Mouse (Mus musculus) limb, embryonic 15.5 days (tissue): ENCODE measurements at regions not wholly inside any gene's neighbourhood (a gene's known extent, or its start where the extent isn't known, plus 50 kb on each side); places are given as distances from the start of the nearest gene placed in this dataset.

Experiments
- ATAC-seq: fragments of 200-750 bp; cut with Nextera tagmentation; 2 replicates; pipeline ENCODE4 v1.8.0; 2017; ENCODE audit warnings: low read depth, moderate TSS enrichment; ENCODE audit not compliant: insufficient number of reproducible peaks, low FRiP score, low TSS enrichment
- H3K27ac ChIP-seq: fragments of 300-500 bp; sonication (generic); 2 replicates; pipeline ENCODE4 v1.5.1; 2015; ENCODE audit warnings: moderate library complexity, mild to moderate bottlenecking, inconsistent platforms
- H3K27me3 ChIP-seq: fragments of 300-500 bp; sonication (generic); 2 replicates; pipeline ENCODE4 v1.6.1; 2015; ENCODE audit warnings: inconsistent platforms
- H3K36me3 ChIP-seq: fragments of 300-500 bp; sonication (generic); 2 replicates; pipeline ENCODE4 v1.6.1; 2015; ENCODE audit warnings: inconsistent platforms
- H3K4me1 ChIP-seq: fragments of 300-500 bp; sonication (generic); 2 replicates; pipeline ENCODE4 v1.6.1; 2015; ENCODE audit warnings: inconsistent platforms
- H3K4me2 ChIP-seq: fragments of 300-500 bp; sonication (generic); 2 replicates; pipeline ENCODE4 v1.6.1; 2015; ENCODE audit warnings: mild to moderate bottlenecking, inconsistent platforms
- H3K4me3 ChIP-seq: fragments of 300-500 bp; sonication (generic); 2 replicates; pipeline ENCODE4 v1.5.1; 2015; ENCODE audit warnings: mild to moderate bottlenecking, inconsistent platforms
- H3K9ac ChIP-seq: fragments of 300-500 bp; sonication (generic); 2 replicates; pipeline ENCODE4 v1.6.1; 2015; ENCODE audit warnings: inconsistent platforms
- H3K9me3 ChIP-seq: fragments of 300-500 bp; sonication (generic); 2 replicates; pipeline ENCODE4 v1.6.1; 2016; ENCODE audit warnings: inconsistent platforms
- WGBS: fragments of 180-500 bp; shearing (Covaris S2); methylation state at CpG from one replicate; pipeline ENCODE4 v1.1.7; 2015; 5-methylcytosine and 5-hydroxymethylcytosine counted together

DNA sequence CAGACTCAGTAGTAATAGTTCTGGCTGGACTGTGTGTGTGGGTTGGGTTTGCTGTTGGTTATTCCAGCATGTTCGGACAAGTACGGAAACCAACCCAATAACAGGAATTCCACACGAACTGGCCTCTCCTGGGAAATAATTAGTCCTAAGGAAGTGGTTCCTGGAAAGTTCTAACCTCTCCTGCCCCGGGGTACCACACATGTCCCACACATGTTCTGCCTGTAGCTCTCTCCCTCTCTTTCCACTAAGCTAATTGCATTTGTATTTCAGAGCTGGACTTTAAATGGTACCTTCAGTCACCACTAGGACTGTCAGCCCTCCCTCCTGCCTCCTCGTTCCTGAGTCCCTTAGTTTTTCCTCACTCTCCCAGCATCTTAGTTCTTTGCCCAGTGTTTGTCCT is 178.2 kb upstream of the Ccdc122 start:
- H3K9me3 ChIP-seq, result no peaks in the 10 kb centered on the region
- no peak for ATAC-seq
- H3K4me1 ChIP-seq, result peaks cover 8% of the 10 kb centered on the region; the same call in 1 of the 2 replicates
- no peak overlapping the region for H3K4me2 ChIP-seq
- 15% methylated on average over 5 of the region's 5 CpGs for WGBS
- H3K27me3 ChIP-seq, result no peaks in the 10 kb centered on the region
- no peak overlapping the region for H3K4me3 ChIP-seq
- no peaks in the 10 kb centered on the region for H3K36me3 ChIP-seq
- no peak overlapping the region for H3K9ac ChIP-seq
- H3K27ac ChIP-seq, result no peak overlapping the region

- Histone ChIP-seq H3K9ac (no peak overlapping the region), H3K27ac (no peak overlapping the region), H3K36me3 (no peaks in the 10 kb centered on the region), H3K9me3 (no peaks in the 10 kb centered on the region), H3K4me2 (no peak overlapping the region), H3K27me3 (no peaks in the 10 kb centered on the region), H3K4me1 (peaks cover 8% of the 10 kb centered on the region; the same call in 1 of the 2 replicates), H3K4me3 (no peak overlapping the region)
- ATAC-seq, result no peak
- 58% methylated on average over 10 of the region's 10 CpGs for WGBS
These were observed 179.3 kb upstream of the Ccdc122 start for GRCm38 (mm10) chr14:76857196-76857773.

- Histone ChIP-seq H3K4me3 (no peak overlapping the region), H3K27ac (no peak overlapping the region), H3K9me3 (no peaks in the 10 kb centered on the region), H3K27me3 (no peaks in the 10 kb centered on the region), H3K4me2 (no peak overlapping the region), H3K36me3 (no peaks in the 10 kb centered on the region), H3K9ac (no peak overlapping the region), H3K4me1 (peaks cover 8% of the 10 kb centered on the region; the same call in 1 of the 2 replicates)
- ATAC-seq, result no peak
- WGBS, result 74% methylated on average over 8 of the region's 8 CpGs
These were observed 180.0 kb upstream of the Ccdc122 start for GRCm38 (mm10) chr14:76856591-76856990.

DNA sequence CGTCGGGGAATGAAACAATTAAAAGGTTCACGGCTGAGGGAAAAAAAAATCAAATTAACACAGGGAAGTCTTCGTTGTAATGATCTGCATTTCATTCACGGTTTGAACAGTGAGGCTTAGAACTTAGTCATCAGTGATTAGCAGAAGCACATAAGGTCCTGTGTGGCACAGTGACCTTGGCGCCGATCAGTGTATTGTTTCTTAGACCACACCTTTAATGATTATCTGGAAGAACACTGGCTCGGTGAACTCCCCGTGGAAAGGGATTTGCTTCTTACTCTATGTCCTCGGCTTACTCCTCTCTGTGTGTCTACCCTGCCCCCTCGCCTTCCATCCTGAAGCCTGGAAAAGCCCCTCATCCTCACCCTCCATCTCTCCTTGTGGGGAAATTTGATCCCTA is 181.6 kb upstream of the Ccdc122 start:
- H3K4me2 ChIP-seq, result no peak overlapping the region
- WGBS, result 56% methylated on average over 11 of the region's 11 CpGs
- no peak overlapping the region for H3K27ac ChIP-seq
- no peaks in the 10 kb centered on the region for H3K27me3 ChIP-seq
- peaks cover 10% of the 10 kb centered on the region; the same call in 1 of the 2 replicates for H3K4me1 ChIP-seq
- H3K4me3 ChIP-seq, result no peak overlapping the region
- H3K9me3 ChIP-seq, result no peaks in the 10 kb centered on the region
- no peak overlapping the region for H3K9ac ChIP-seq
- no peak for ATAC-seq
- H3K36me3 ChIP-seq, result no peaks in the 10 kb centered on the region

- H3K9ac ChIP-seq, result no peak overlapping the region
- no peak overlapping the region for H3K27ac ChIP-seq
- peaks cover 3% of the 10 kb centered on the region; the same call in 1 of the 2 replicates for H3K4me1 ChIP-seq
- no peaks in the 10 kb centered on the region for H3K36me3 ChIP-seq
- no peak for ATAC-seq
- WGBS, result 70% methylated on average over 10 of the region's 10 CpGs
- no peak overlapping the region for H3K4me2 ChIP-seq
- H3K4me3 ChIP-seq, result no peak overlapping the region
- no peaks in the 10 kb centered on the region for H3K9me3 ChIP-seq
- no peaks in the 10 kb centered on the region for H3K27me3 ChIP-seq
These were observed 184.9 kb upstream of the Ccdc122 start for GRCm38 (mm10) chr14:76851473-76852214.

GRCm38 (mm10) chr14:76850641-76851040 is 185.9 kb upstream of the Ccdc122 start:
- WGBS, result 90% methylated on average over 4 of the region's 4 CpGs
- ATAC-seq, result no peak
- Histone ChIP-seq H3K4me2 (no peak overlapping the region), H3K4me1 (peaks cover 3% of the 10 kb centered on the region; the same call in 1 of the 2 replicates), H3K36me3 (no peaks in the 10 kb centered on the region), H3K9me3 (no peaks in the 10 kb centered on the region), H3K27me3 (no peaks in the 10 kb centered on the region), H3K4me3 (no peak overlapping the region), H3K27ac (no peak overlapping the region), H3K9ac (no peak overlapping the region)

DNA sequence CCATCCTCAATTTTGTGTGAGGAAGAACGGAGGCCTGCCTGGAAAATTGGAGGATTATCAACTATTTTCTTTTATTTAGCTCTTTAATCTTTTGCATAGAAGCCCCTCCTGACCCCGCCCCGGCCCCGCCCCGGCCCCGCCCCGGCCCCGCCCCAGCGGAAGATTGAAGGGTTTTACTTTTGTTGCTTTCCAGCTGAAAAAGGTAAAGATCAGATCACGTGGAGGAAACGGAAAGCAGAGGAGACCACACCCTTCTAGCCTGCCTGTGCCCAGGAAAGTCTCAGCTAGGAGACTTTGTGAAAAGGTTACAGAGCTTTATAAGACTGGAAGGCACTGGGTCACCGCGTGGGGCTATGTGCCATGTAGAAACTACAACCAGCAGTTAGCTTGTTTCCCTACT is 186.5 kb upstream of the Ccdc122 start:
- Histone ChIP-seq H3K27me3 (no peaks in the 10 kb centered on the region), H3K4me2 (no peak overlapping the region), H3K4me1 (peaks cover 3% of the 10 kb centered on the region; the same call in 1 of the 2 replicates), H3K36me3 (no peaks in the 10 kb centered on the region), H3K27ac (no peak overlapping the region), H3K9me3 (no peaks in the 10 kb centered on the region), H3K9ac (no peak overlapping the region), H3K4me3 (no peak overlapping the region)
- WGBS, result 47% methylated on average over 13 of the region's 13 CpGs
- no peak for ATAC-seq

DNA sequence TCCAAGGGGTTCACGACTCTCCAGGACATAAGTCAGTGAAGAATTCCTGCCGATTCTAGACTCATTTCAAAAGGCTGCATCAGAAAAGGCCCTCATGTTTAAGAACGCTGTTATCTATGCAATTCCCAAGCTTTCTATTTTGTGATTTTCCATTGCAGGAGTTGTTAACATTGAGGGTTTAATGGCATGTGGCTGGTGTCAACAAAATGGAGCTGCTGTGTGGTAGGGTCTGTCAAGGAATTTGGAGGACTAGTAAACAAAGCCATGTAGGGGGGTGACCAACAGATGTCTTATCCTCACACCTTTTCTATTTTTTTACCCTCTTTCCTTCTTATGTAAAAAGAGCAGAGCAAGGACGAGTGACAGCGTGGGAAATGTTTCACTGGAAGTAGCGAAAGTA is 186.9 kb upstream of the Ccdc122 start:
- H3K9me3 ChIP-seq, result no peaks in the 10 kb centered on the region
- H3K4me1 ChIP-seq, result peaks cover 3% of the 10 kb centered on the region; the same call in 1 of the 2 replicates
- no peaks in the 10 kb centered on the region for H3K27me3 ChIP-seq
- no peaks in the 10 kb centered on the region for H3K36me3 ChIP-seq
- 68% methylated on average over 6 of the region's 6 CpGs for WGBS
- H3K4me2 ChIP-seq, result no peak overlapping the region
- H3K9ac ChIP-seq, result no peak overlapping the region
- ATAC-seq, result no peak
- H3K4me3 ChIP-seq, result no peak overlapping the region
- no peak overlapping the region for H3K27ac ChIP-seq

GRCm38 (mm10) chr14:76849071-76849470 is 187.5 kb upstream of the Ccdc122 start:
- no peak overlapping the region for H3K4me2 ChIP-seq
- H3K27ac ChIP-seq, result no peak overlapping the region
- H3K4me3 ChIP-seq, result no peak overlapping the region
- WGBS, result 56% methylated on average over 3 of the region's 3 CpGs
- no peaks in the 10 kb centered on the region for H3K36me3 ChIP-seq
- no peaks in the 10 kb centered on the region for H3K27me3 ChIP-seq
- H3K4me1 ChIP-seq, result peaks cover 3% of the 10 kb centered on the region; the same call in 1 of the 2 replicates
- H3K9ac ChIP-seq, result no peak overlapping the region
- ATAC-seq, result no peak
- no peaks in the 10 kb centered on the region for H3K9me3 ChIP-seq

DNA sequence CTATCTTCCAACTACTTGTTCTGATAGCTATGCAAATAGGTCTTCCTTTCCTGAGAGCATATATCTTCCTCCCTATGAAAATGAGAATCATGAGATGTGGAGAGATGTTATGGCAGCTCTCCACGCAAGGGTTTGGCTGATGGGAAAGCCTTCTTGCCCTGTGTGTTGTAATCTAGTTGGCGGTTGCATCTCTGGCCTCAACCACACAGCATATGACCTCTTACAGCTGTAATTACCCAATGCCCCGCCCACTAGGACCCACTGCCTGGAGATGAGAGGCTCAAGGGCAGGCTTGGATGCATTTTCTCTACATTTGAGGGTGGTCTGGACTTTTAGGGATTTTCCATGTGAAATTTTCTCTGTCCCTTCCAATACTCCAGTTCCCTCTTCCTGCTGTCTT is 190.9 kb upstream of the Ccdc122 start:
- Histone ChIP-seq H3K4me2 (no peak overlapping the region), H3K27me3 (no peaks in the 10 kb centered on the region), H3K36me3 (no peaks in the 10 kb centered on the region), H3K9me3 (no peaks in the 10 kb centered on the region), H3K4me3 (no peak overlapping the region), H3K9ac (no peak overlapping the region), H3K4me1 (peaks cover 3% of the 10 kb centered on the region; the same call in 1 of the 2 replicates), H3K27ac (no peak overlapping the region)
- ATAC-seq, result no peak
- WGBS, result 75% methylated on average over 3 of the region's 3 CpGs

GRCm38 (mm10) chr14:76844717-76845116 is 191.9 kb upstream of the Ccdc122 start:
- Histone ChIP-seq H3K4me3 (no peak overlapping the region), H3K36me3 (no peaks in the 10 kb centered on the region), H3K4me1 (no peaks in the 10 kb centered on the region), H3K27ac (no peak overlapping the region), H3K27me3 (no peaks in the 10 kb centered on the region), H3K9me3 (no peaks in the 10 kb centered on the region), H3K4me2 (no peak overlapping the region), H3K9ac (no peak overlapping the region)
- ATAC-seq, result no peak
- WGBS, result 91% methylated on average over 1 of the region's 1 CpGs

- H3K4me2 ChIP-seq, result no peak overlapping the region
- ATAC-seq, result no peak
- H3K27me3 ChIP-seq, result no peaks in the 10 kb centered on the region
- H3K4me3 ChIP-seq, result no peak overlapping the region
- 91% methylated on average over 5 of the region's 5 CpGs for WGBS
- no peak overlapping the region for H3K9ac ChIP-seq
- no peaks in the 10 kb centered on the region for H3K36me3 ChIP-seq
- no peak overlapping the region for H3K27ac ChIP-seq
- no peaks in the 10 kb centered on the region; the same call in 1 of the 2 replicates for H3K4me1 ChIP-seq
- no peaks in the 10 kb centered on the region for H3K9me3 ChIP-seq
These were observed 198.9 kb upstream of the Ccdc122 start for GRCm38 (mm10) chr14:76837583-76838220.
